Mouse (Mus musculus) testis, adult 2 months (tissue): ENCODE measurements around the gene Arhgef2.

Source experiments
- CTCF ChIP-seq: fragments of 200-500 bp; IDR thresholded peaks from 2 replicates; pipeline ENCODE4 v1.5.1; 2012; ENCODE audit warnings: low read depth, mild to moderate bottlenecking, inconsistent platforms, low read length, moderate library complexity; ENCODE audit not compliant: control insufficient read depth, insufficient read depth, insufficient replicate concordance
- POLR2A ChIP-seq: fragments of 200-500 bp; IDR thresholded peaks from 2 replicates; pipeline ENCODE4 v1.6.1; 2012; ENCODE audit warnings: low read depth, mild to moderate bottlenecking, inconsistent platforms, low read length, moderate library complexity; ENCODE audit not compliant: control insufficient read depth

- TF ChIP-seq CTCF (no peak), POLR2A (no peak)
These were observed 36.7 kb upstream of the Arhgef2 start for GRCm38 (mm10) chr3:88569093-88569492.
